Mouse (Mus musculus): Measurements from ENCODE around the gene Gp9.

Gene Gp9

GRCm38 (mm10) chr6:87777842-87778241 is at the start of gene Gp9:
Gene Gp9 (plus strand): TSS chr6:87778072.
- no peak for DNase-seq (ENCODE audit: low read depth, low spot score)

- DNase-seq (ENCODE audit: low read depth, low spot score): no peak
These were observed 49.8 kb upstream of the Gp9 start for GRCm38 (mm10) chr6:87728102-87728501.

GRCm38 (mm10) chr6:87730141-87730540 is 47.7 kb upstream of the Gp9 start:
- DNase-seq (ENCODE audit: low read depth, low spot score): no peak

GRCm38 (mm10) chr6:87730591-87731462 is 47.0 kb upstream of the Gp9 start, which contains the start of gene Efcc1:
Gene Efcc1 (plus strand): TSS chr6:87730869.
- DNase-seq (ENCODE audit: low read depth, low spot score): no peak

GRCm38 (mm10) chr6:87731463-87732095 is 46.3 kb upstream of the Gp9 start:
- DNase-seq (ENCODE audit: low read depth, low spot score): no peak

GRCm38 (mm10) chr6:87732151-87733011 is 45.5 kb upstream of the Gp9 start:
- no peak for DNase-seq (ENCODE audit: low read depth, low spot score)

GRCm38 (mm10) chr6:87733131-87733930 is 44.5 kb upstream of the Gp9 start:
- no peak for DNase-seq (ENCODE audit: low read depth, low spot score)

GRCm38 (mm10) chr6:87734136-87734535 is 43.7 kb upstream of the Gp9 start:
- DNase-seq (ENCODE audit: low read depth, low spot score): no peak

GRCm38 (mm10) chr6:87736923-87737322 is 40.9 kb upstream of the Gp9 start:
- DNase-seq (ENCODE audit: low read depth, low spot score): no peak

GRCm38 (mm10) chr6:87737921-87738626 is 39.8 kb upstream of the Gp9 start:
- DNase-seq (ENCODE audit: low read depth, low spot score): no peak

- DNase-seq (ENCODE audit: low read depth, low spot score): no peak
These were observed 38.0 kb upstream of the Gp9 start for GRCm38 (mm10) chr6:87739898-87740297.

GRCm38 (mm10) chr6:87740496-87740895 is 37.4 kb upstream of the Gp9 start:
- DNase-seq (ENCODE audit: low read depth, low spot score): no peak

GRCm38 (mm10) chr6:87741978-87742377 is 35.9 kb upstream of the Gp9 start:
- no peak for DNase-seq (ENCODE audit: low read depth, low spot score)

- no peak for DNase-seq (ENCODE audit: low read depth, low spot score)
These were observed 35.1 kb upstream of the Gp9 start for GRCm38 (mm10) chr6:87742804-87743203.

GRCm38 (mm10) chr6:87743281-87743680 is 34.6 kb upstream of the Gp9 start:
- DNase-seq (ENCODE audit: low read depth, low spot score): no peak

- DNase-seq (ENCODE audit: low read depth, low spot score): no peak
These were observed 33.2 kb upstream of the Gp9 start for GRCm38 (mm10) chr6:87744632-87745031.

GRCm38 (mm10) chr6:87745301-87745700 is 32.6 kb upstream of the Gp9 start:
- no peak for DNase-seq (ENCODE audit: low read depth, low spot score)

GRCm38 (mm10) chr6:87746059-87746458 is 31.8 kb upstream of the Gp9 start:
- no peak for DNase-seq (ENCODE audit: low read depth, low spot score)

- DNase-seq (ENCODE audit: low read depth, low spot score): no peak
These were observed 31.0 kb upstream of the Gp9 start for GRCm38 (mm10) chr6:87746849-87747248.

GRCm38 (mm10) chr6:87748078-87748477 is 29.8 kb upstream of the Gp9 start:
- DNase-seq (ENCODE audit: low read depth, low spot score): no peak

- DNase-seq (ENCODE audit: low read depth, low spot score): no peak
These were observed 29.3 kb upstream of the Gp9 start for GRCm38 (mm10) chr6:87748531-87748930.

Data from telencephalon, adult 2 months (tissue).